Mouse (Mus musculus) retina, adult 2 months (tissue): ENCODE measurements at regions not wholly inside any gene's neighbourhood (a gene's known extent, or its start where the extent isn't known, plus 50 kb on each side); places are given as distances from the start of the nearest gene placed in this dataset.
"Not testable (repeated sequence)": the region's sequence is repeated elsewhere in the genome, so short reads cannot be mapped to it uniquely, and the experiment has no call there.

Experiments used
- DNase-seq: peaks from one replicate; pipeline ENCODE4 v3.0.0-alpha.2; 2012; ENCODE audit warnings: low read depth, low spot score

DNA sequence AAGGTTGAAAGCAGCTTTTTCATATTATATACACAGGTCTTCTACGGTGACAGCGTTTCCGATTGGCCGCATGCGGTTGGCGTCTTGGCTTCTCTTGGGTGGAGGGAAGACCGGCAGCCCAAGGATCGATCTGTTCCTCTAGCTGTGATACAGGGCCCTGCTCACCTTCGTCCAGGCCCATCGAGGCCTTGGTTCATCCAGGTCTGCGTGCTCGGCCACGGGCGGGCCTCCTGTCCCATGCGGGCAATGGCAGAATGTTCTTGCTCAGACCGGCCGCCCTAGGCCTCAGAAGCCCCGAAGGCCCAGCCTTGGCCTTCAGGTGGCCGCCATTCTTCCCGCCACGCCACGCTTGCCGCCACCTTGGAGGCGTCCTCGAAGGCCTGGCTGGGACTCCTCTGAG lies 194.4 kb upstream of the Ppp6c start:
- DNase-seq: no peak

DNA sequence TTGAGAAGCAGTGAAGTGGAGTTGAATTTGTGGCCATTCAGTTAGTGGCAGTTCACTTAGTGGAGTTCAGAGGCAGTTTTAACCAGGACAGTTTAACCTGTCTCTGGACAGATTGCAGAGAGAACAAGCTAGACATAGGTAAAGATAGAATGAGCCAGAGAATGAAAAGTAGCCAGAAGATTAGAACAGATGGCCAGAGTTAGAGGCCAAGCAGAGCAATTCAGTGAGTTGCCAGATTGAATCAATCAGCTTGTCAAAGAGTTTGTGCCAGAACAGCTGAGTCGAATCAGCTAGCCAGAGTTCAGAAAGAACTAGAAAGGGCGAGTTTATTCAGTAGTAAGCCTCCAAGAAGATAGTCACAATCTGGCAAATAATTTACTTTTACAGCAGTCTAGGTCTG lies 174.1 kb upstream of the Ppp6c start:
- no peak for DNase-seq

DNA sequence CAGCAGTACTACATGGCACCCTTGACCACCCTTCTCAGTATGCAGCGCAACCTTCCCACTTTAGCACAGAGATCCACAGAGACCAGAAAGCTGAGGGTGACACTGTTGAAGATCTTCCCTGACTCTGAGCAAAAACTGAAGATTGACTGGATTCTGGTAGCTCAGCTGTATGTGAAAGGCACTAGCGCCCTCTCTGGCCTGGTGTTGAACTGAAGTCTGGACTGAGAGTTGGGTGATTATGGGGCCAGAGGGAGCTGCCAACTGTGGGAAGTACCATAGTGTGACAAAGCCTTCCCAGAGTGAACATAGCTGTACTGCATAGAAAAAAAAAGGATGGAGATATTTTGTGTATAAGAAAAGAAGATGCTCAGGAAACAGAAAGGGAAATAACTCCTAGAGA lies 173.3 kb upstream of the Ppp6c start:
- no peak for DNase-seq

DNA sequence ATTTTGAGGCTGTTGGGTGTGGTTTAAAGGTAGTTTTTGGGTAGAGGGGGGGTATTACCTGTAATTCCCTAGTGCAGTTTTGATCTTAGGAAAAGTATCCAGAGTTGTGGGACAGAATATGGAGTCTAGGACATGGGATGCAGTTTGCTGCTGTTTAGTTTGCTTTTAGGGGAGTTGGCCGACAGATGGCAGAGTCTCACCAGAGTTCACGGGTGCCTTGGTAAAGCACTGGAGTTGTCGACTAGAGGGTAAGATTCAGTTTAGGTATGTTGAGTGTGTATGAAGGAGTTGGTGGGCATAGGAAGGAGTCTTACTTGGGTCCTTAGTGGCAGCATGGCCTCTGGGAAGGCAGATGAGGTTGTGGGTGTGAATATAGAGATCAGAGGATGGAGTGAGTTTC lies 168.4 kb upstream of the Ppp6c start:
- DNase-seq: no peak

DNA sequence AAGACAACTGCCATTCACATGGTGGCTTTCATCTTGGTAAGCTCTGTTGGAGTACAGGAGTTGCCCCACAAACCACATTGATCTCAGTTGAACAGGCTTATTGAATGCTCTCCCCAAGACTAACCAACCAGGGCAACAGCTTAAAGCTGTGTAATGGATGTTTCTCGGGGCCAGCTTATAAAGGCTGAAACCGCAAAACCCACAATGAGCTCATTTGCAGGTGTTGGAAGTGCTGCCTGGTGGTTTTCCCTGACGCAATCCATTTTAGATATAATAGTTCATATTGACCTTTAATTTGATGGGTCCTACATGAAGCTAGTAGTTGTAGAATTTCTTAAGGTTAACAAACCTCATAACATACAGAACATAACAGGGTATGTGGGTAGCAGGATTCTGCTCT lies 151.0 kb upstream of the Ppp6c start:
- no peak for DNase-seq

DNA sequence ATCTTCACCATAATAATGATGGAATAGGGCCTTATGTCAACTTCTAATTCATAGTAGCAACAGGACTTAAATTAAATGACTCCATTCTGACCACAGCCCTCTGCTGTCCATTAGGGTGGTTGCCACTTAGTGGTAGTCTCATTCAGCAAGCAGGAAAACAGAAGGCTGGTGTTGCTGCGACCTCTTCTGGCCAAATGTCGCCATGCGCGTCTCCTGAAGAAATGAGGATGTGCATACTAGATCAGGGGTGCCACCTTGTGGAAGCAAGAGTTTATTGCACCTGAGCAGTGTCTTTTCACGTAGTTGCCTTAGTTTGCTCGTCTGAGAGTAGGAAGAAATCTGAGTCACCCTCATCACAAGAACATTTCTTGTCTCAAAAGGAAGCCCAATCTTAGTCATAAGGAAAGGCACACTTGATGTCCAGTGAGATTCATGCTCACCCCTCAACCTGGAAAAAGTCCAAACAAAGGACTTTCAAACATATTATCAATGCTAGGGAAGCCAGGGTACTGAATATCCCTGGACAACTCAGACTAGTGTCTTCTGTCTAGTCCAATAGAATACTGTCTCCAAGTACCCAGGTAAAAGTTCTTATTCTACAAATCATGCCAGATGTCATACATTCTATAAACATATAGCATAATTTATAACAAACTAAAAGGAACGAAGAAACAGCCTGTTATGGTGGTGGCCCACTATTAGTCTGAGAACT lies 147.0 kb upstream of the Ppp6c start:
- DNase-seq: peak; percentile 68

DNA sequence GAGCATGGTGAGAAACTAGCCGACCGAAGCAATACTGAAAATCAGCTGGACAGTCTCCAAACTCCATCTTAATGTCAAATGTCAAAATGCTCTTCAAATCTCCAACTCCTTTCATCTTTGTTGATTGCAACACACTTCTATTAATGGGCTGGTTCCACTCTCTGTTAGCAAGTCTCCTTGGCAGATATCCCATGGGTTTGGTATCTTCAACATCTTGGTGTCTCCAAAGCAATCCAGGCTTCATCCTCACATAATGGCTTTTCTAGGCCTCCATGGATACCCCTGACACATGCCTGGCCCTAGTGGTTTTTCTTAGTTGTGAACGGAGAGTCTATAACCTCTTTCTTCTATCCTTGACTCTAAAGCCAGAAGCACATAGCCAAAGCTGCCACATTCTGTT lies 118.0 kb upstream of the Ppp6c start:
- DNase-seq: no peak

DNA sequence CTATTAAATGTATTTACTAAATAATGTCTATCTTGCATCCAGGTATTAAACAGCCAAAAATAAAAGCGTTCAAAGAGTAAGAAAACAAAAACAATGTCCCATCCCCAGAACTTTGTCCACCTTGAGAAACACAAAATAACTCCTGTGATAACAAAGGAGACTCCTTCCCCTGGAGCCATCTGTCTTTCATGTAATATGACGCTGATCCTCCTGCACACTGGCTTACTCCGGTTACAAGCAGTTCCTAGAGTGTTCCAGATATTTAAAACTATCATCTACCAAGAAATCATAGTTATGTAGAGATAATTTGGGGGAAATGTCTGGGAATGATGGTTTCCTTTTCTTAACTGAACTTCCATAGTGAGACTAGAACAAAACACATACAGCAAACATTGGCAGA lies 114.2 kb upstream of the Ppp6c start:
- no peak for DNase-seq

DNA sequence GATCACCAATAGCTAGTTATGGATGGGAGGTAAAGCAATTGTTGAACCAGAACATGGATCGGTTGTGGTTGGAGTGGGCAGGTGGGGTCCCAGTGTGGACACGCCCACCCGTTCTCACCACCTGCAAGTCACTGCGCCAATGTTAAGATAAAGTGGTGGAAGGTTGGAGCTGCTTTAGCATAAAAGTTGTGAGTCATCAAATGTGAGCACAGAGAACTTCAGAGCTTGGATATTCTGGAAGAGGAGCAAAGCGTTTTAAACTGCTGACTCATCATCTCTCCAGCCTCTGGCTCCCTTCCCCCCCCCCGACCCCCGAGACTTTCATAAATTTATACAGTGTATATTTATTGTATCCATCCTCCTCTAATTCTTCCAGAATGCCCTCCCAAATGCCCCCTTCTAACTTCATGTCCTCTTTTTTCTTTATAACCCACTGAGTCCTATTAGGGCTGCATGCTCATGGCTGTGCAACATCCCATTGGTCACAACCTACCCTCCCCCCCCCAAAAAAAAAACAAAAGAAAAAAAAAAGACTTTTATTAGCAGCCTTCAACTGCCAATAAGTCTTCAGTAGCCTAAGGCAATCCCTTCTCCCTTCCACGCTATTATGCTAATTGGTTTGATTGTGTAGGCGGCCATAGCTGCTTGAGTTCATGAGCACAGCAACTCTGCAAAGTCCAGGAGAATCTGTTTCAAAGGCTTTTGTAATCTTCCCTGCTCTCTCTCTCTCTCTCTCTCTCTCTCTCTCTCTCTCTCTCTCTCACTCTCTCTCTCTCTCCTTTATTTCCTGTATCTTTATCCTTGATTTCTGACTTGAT lies 112.8 kb upstream of the Ppp6c start:
- no peak for DNase-seq

DNA sequence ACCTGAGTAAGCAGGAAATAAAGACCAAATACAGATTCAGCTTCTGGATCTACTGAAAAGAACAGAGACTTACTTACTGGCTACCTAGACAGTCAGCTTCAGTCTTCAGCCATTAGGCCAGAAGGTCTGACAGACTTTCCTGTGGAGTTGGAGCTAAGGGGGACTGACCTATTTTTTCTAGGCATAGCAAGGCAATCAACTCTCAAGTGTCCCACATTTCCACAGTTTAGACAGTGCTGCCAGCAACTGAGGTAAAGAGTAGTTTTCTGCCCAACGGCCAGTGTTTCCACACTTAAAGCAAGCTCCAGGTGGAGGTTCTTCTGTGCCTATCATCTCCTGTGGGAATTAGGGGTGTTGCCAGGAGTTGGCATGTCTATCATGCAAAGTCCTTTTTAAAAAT lies 111.3 kb upstream of the Ppp6c start:
- no peak for DNase-seq

DNA sequence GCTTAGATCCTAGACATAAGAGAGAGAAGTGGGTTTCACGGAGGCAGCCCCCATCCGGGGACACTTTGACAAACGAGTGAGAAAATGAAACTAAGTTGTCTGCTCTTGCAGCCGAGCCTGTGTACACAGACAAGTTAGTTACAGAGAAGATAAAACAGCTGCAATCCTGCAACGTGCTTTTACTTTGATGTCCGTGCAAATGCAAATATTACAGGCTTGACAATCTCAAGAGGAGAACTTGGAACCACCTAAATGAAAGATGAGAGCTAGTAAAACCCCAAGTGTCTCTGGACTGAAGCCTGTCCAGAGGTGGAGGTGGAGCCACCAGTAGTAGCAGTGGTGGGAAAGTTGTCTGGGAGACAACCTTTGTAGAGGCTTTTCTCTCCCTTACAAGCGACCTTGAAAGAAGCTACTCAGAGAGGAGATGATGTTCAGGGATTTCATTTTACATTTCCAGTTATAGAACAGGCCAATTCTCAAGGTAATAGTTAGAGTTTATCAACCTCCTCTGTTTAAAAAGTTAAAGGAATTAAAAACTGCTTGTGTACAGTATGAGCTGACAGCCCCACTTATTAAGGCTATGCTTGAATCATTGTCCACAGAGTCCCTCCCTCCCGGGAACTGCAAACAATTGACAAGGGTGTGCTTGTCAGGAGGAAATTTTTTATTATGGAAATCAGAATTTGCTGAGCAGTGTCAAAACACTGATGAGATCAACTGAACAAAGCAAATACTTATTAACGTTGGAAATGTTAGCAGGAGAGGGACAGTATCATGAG lies 99.7 kb upstream of the Ppp6c start:
- DNase-seq: no peak

DNA sequence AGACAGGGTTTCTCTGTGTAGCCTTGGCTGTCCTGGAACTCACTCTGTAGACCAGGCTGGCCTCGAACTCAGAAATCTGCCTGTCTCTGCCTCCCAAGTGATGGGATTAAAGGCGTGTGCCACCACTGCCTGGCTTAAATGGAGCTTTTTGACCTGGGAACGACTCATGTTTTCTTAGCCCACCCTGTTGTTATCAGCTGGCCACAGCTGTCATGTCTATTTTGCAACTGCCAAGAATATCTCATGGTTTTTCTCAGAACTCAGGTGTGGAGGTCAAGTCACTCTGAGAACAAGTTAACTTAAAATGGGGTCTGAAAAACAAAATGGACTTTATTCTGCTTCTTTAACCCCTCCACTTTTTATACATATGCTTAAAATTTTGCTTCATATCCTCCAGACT lies 98.9 kb upstream of the Ppp6c start:
- DNase-seq: not testable (repeated sequence)

DNA sequence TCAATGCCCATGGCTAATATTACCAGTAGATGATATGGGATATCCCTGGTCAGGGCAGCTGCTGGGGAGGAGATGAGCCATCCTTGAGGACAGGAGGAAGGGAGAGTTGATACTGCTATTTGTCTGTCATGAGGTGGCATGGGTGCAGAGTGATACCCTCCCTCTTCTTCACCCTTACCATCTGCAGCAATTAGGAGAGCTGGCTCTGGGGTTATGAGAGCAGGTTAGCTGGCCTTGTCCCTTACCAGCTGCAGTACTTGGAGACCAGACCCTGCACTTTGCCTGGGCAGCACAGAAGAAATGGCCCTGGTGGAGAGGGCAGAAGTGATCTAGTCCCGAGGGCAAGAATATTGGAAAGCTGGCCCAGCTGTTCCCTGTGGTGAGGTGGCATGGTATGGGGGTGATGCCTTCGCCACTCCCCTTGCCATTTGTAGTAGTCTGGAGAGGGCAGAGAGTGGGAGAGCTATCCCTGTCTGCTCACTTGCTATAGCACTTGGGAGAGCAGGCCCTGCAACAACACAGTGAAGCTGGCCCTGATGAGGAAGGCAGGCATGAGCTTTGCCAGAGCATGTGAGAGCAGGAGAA lies 73.6 kb upstream of the Ppp6c start:
- DNase-seq: no peak

DNA sequence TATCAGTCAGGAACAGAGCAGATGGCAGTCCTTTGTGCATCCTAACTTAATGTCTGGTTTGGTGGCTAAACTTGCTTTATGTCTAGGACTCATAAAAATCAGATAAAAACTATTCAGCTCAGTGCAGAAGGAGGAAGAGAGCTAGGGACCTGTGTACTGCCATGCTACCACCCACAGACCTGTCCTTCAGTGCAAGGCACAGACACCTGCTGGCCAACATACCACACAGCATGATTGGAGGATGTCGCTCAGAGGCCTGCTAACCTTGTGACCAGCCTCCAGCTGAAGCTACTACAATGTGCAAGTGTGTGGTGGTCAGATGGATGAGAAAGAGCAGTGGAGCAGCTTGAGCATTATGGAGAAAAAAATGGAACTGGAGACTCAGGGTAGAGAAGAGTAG lies 73.0 kb upstream of the Ppp6c start:
- no peak for DNase-seq

DNA sequence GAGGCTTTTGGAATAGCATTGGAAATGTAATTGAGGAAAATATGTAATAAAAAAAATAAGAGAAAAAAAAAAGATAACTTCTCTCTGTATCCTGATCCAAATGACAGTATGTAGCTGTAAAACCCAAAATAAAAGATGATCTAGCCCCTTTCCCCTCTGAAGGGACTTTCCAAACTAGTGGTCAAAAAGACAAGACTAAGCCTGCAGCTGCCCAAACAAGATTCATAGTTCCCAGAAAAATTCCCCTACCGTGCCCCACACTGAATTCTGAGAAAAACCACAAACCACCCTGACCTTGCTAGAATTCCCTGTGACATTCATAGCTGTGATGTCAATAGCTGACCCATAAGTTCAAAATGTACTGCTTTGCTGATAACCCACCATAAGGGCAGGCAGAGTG lies 69.2 kb upstream of the Ppp6c start:
- DNase-seq: no peak

DNA sequence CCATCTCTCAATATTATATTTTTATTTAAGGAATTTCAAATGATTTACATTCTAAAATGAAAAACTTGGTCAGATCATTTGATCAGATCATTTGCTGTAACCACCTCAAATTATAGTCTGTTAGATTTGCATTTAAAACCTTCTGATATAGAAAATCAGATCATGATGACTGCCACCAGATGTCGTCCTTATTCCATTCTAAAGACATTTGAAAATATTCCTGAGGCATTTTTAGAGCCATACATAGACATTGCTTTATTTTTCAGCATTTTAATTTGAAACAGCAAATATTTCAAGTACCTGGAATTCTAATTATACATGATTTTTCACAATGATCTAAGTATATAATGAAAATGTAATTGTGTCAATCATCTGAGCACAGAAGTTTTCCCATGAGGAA lies 52.0 kb upstream of the Ppp6c start:
- DNase-seq: no peak
